Mouse (Mus musculus) hindbrain, embryonic 12.5 days (tissue): ENCODE results near the gene Btn2a2. TPM values are rescaled to one million over a fixed set of nuclear protein-coding genes. Genes with fewer than 3 reads are reported as not detected.

Source experiments
- ATAC-seq: fragments of 200-750 bp; cut with Nextera tagmentation; 2 replicates; pipeline ENCODE4 v1.8.0; 2017; ENCODE audit warnings: moderate TSS enrichment; ENCODE audit not compliant: low FRiP score
- H3K27ac ChIP-seq: fragments of 300-500 bp; sonication (generic); 2 replicates; pipeline ENCODE4 v1.5.1; 2016; ENCODE audit warnings: mild to moderate bottlenecking
- H3K27me3 ChIP-seq: fragments of 300-500 bp; sonication (generic); 2 replicates; pipeline ENCODE4 v1.6.1; 2016; ENCODE audit warnings: mild to moderate bottlenecking
- H3K36me3 ChIP-seq: fragments of 300-500 bp; sonication (generic); 2 replicates; pipeline ENCODE4 v1.6.1; 2016; ENCODE audit warnings: mild to moderate bottlenecking
- H3K4me1 ChIP-seq: fragments of 300-500 bp; sonication (generic); 2 replicates; pipeline ENCODE4 v1.6.1; 2016
- H3K4me2 ChIP-seq: fragments of 300-500 bp; sonication (generic); replicated peaks from 2 replicates; pipeline ENCODE4 v1.6.1; 2016; ENCODE audit warnings: mild to moderate bottlenecking
- H3K4me3 ChIP-seq: fragments of 300-500 bp; sonication (generic); 2 replicates; pipeline ENCODE4 v1.5.1; 2016; ENCODE audit warnings: mild to moderate bottlenecking
- H3K9ac ChIP-seq: fragments of 300-500 bp; sonication (generic); 2 replicates; pipeline ENCODE4 v1.6.1; 2016; ENCODE audit warnings: mild to moderate bottlenecking, moderate library complexity
- H3K9me3 ChIP-seq: fragments of 300-500 bp; sonication (generic); replicated peaks from 2 replicates; pipeline ENCODE4 v1.6.1; 2016; ENCODE audit warnings: mild to moderate bottlenecking
- WGBS: fragments of 180-500 bp; shearing (Covaris S2); methylation state at CpG from one replicate; pipeline ENCODE4 v1.1.7; 2016; 5-methylcytosine and 5-hydroxymethylcytosine counted together
- microRNA-seq: library from miRNA; unstranded; fragments of <30 nt; microRNA quantifications from one replicate; pipeline ENCODE4, GENCODE M21; 2017
- polyA plus RNA-seq: library from polyadenylated mRNA; unstranded; fragments of >200 nt; fragmentation: Nextera tagmentation; extraction: Ambion mirVana; gene quantifications from 2 replicates; pipeline ENCODE4 v1.2.1, GENCODE M21; 2016

The Btn2a2 gene
- polyA plus RNA-seq, 1 experiment from 2014 or later, result 0.34 TPM

DNA sequence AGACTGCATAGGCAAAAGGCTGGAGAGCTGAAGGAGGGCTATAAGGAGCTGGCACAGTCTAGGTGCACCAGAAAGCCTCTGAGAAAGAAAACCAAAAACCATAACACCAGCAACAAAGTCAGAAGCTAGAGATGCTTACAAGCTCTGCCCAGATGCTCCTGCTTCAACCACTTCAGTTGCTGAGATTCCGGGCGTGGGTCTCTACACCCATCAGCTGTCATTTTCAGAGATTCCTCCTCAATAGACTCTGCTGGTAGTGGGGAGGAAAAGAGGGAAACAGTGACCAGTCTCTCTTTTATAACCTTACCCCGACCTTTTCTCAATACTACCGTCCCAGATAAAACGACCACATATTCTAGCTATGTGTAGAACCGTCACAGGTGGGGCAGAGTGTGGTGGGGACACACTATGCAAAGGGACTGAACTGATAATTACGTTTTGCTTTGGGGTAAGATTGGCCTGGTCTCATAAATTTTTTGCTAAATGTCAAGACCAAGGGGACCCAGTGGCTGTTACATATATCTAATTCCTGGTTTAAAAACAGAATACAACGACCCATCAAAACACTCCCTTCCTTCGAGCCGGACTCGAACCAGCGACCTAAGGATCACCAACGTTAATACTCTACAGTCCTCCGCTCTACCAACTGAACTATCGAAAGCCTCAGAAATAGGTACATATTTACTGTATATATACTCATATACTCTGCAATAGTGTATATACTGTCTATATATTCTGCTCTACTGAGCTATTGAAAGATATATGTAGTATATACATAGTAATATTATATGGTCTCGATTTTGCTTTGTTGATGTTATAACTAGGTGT is 60.3 kb downstream of the Btn2a2 start:
- ATAC-seq, result no peak

More for the DNA sequence above, 60.3 kb downstream of the Btn2a2 start:
- Histone ChIP-seq H3K27ac (no peak overlapping the region), H3K36me3 (no peaks in the 10 kb centered on the region), H3K9ac (no peak overlapping the region), H3K4me1 (peaks cover 12% of the 10 kb centered on the region), H3K9me3 (no peaks in the 10 kb centered on the region), H3K4me3 (no peak overlapping the region), H3K4me2 (no peak overlapping the region), H3K27me3 (no peaks in the 10 kb centered on the region)
- WGBS, result 59% methylated on average over 16 of the region's 16 CpGs

Small RNAs within 50 kb of the gene (microRNA-seq; reads per million reads assigned to microRNA genes)
- gene Gm44297 (not detected), gene n-TStga1 (0.81 reads per million)

Other genes starting within 250 kb of the Btn2a2 start
- not detected in 2 replicates for gene Vmn1r223, start 241.7 kb downstream of the Btn2a2 start, polyA plus RNA-seq
- 58.9 and 63.2 TPM in 2 replicates for gene Zfp322a, start 119.6 kb downstream of the Btn2a2 start, polyA plus RNA-seq
- 11.6 and 12.0 TPM in 2 replicates for gene Abt1, start 65.0 kb downstream of the Btn2a2 start, polyA plus RNA-seq
- gene Btn1a1, start 23.0 kb downstream of the Btn2a2 start, polyA plus RNA-seq, result 0.12 TPM in 1 of 2 replicates, not detected in the other
- gene Hist1h4h, start 42.2 kb upstream of the Btn2a2 start, polyA plus RNA-seq, result 5.7 and 6.9 TPM in 2 replicates
- 5.2 TPM in 1 of 2 replicates, not detected in the other for gene Hist1h2af, start 45.0 kb upstream of the Btn2a2 start, polyA plus RNA-seq
- gene Hist1h3g, start 46.6 kb upstream of the Btn2a2 start, polyA plus RNA-seq, result 2.2 and 4.4 TPM in 2 replicates
- gene Hist1h2bh, start 54.5 kb upstream of the Btn2a2 start, polyA plus RNA-seq, result 0.37 and 0.57 TPM in 2 replicates
- gene Hist1h3f, start 55.2 kb upstream of the Btn2a2 start, polyA plus RNA-seq, result 0.66 and 1.4 TPM in 2 replicates
- gene Hist1h4f, start 62.8 kb upstream of the Btn2a2 start, polyA plus RNA-seq, result 1.4 TPM in 1 of 2 replicates, not detected in the other
- gene Hist1h1d, start 64.4 kb upstream of the Btn2a2 start, polyA plus RNA-seq, result 0.23 and 0.39 TPM in 2 replicates
- 4.4 and 5.6 TPM in 2 replicates for gene Hist1h3e, start 73.5 kb upstream of the Btn2a2 start, polyA plus RNA-seq
- gene Hist1h2ae, start 82.4 kb upstream of the Btn2a2 start, polyA plus RNA-seq, result 67.4 and 81.6 TPM in 2 replicates
- 4.8 and 7.1 TPM in 2 replicates for gene Hist1h2bg, start 82.5 kb upstream of the Btn2a2 start, polyA plus RNA-seq
- gene Hist1h2bf, start 85.3 kb upstream of the Btn2a2 start, polyA plus RNA-seq, result 4.4 and 7.2 TPM in 2 replicates
- gene Hist1h2ad, start 85.5 kb upstream of the Btn2a2 start, polyA plus RNA-seq, result 0.46 and 2.5 TPM in 2 replicates
- gene Hist1h3d, start 86.9 kb upstream of the Btn2a2 start, polyA plus RNA-seq, result 2.2 and 4.8 TPM in 2 replicates
- gene Hist1h4d, start 92.7 kb upstream of the Btn2a2 start, polyA plus RNA-seq, result 66.9 and 82.3 TPM in 2 replicates
- 1.9 and 2.2 TPM in 2 replicates for gene Hist1h2be, start 132.3 kb upstream of the Btn2a2 start, polyA plus RNA-seq
- gene Hist1h1e, start 133.7 kb upstream of the Btn2a2 start, polyA plus RNA-seq, result 17.0 and 18.8 TPM in 2 replicates
- 0.72 and 0.93 TPM in 2 replicates for gene Hist1h2ac, start 195.1 kb upstream of the Btn2a2 start, polyA plus RNA-seq
- gene Hist1h2bc, start 195.3 kb upstream of the Btn2a2 start, polyA plus RNA-seq, result 25.1 and 26.1 TPM in 2 replicates
- gene Hist1h1t, start 207.0 kb upstream of the Btn2a2 start, polyA plus RNA-seq, result not detected in 2 replicates
- gene Hist1h4c, start 209.6 kb upstream of the Btn2a2 start, polyA plus RNA-seq, result 3.6 and 4.2 TPM in 2 replicates
- 4.9 and 5.2 TPM in 2 replicates for gene Hfe, start 222.0 kb upstream of the Btn2a2 start, polyA plus RNA-seq
- gene Hist1h1c, start 250.0 kb upstream of the Btn2a2 start, polyA plus RNA-seq, result 15.0 and 15.4 TPM in 2 replicates